Mouse (Mus musculus) erythroblast, adult 5-6 weeks (primary cell): Measurements from ENCODE around the gene Sh3bp4. TPM values are rescaled to one million over a fixed set of nuclear protein-coding genes. Genes with fewer than 3 reads are reported as not detected.

Source experiments
- ATAC-seq: replicated peaks from 2 replicates; pipeline ENCODE4 v1.8.0; 2016; ENCODE audit warnings: moderate number of reproducible peaks, mild to moderate bottlenecking, moderate TSS enrichment, inconsistent platforms; ENCODE audit not compliant: poor library complexity, low FRiP score, severe bottlenecking
- total RNA-seq, 2 experiments: library from RNA; stranded (forward) in 1 of 2; stranded (reverse) in 1 of 2; fragments of 150-400 nt in 1 of 2; fragments of 200-764, 138-1000 nt in 1 of 2; gene quantifications; 2 replicates each; pipeline versions ENCODE4 v1.2.3 to v1.2.4; 2015 to 2017; ENCODE audit warnings: low replicate concordance in 2 of 2

Sh3bp4 gene
- total RNA-seq, 2 experiments from 2014 or later: 0.51 TPM; not detected in 1

DNA sequence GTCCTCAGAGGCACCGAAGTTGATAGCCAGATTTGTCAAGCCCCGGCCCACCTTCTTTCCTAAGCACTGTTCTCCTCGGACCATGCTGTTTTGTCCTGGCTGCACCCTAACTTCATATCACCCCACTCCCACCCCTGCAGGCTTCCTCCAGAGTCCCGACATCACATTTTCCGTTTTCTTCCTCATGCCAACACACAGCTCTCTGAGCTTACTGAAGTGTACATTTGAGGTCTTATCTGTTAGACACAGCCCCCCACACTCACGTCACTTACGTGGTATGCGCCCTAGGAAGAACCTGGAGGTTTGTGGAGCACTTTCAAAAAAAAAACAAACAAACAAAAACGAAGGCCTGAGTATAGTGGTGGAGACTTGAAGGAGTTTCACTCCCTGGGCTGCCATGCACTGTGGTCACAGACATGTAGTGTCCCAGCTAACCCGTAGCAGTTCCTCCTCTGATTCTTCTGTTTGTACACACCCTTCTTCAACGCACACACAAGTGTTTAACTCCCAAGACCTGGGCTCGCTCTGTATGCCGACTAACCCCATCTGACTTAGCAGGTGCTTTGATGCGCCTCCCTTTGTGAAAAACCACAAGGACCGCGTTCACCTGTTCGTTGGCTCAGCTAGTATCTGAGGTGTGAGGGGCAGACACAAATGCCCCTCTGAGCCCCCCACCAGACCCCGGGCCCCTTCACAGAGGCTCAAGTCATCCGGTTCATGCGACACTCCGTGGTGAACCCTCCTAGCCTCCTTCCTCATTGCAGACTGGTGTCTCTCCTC, 19.8 kb downstream of the Sh3bp4 start:
- ATAC-seq: no peak

DNA sequence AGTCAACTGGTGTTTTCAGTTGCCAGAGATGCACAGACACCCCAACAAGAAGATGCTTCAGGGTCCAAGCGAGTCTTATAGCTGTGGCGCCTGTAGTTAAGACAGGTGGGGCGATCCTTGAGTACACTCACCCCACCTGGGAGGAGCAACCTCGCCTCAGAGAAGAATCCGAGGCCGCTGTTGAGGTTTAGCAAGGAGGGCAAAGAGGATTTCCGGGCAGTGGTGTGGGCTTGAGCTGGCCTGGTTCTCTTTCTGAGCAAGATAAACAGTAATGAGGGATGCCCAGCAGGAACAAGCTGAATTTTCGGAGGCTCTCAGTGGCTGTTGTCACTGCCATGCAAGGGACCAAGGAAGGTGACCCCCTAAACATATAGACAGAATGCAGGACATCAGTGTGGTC, 20.5 kb downstream of the Sh3bp4 start:
- ATAC-seq: no peak

DNA sequence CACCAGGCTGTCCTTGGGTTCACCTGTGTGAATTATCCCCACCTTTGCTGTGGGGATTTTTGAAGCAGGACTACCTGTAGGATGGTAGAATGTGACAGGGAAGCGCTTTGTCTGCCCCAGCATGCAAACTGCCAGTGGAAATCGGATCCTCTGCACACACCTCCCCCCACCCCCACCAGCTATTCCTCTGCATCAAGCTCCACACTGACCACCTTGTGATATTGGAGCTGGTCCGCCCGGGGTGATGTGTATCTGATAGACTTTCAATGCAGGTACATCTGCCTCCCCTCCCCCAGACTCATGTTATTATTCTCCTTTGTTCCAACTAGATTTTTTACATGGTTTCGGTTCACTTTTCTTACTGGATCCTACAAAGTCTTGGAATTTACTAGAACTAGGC, 21.8 kb downstream of the Sh3bp4 start:
- no peak for ATAC-seq

DNA sequence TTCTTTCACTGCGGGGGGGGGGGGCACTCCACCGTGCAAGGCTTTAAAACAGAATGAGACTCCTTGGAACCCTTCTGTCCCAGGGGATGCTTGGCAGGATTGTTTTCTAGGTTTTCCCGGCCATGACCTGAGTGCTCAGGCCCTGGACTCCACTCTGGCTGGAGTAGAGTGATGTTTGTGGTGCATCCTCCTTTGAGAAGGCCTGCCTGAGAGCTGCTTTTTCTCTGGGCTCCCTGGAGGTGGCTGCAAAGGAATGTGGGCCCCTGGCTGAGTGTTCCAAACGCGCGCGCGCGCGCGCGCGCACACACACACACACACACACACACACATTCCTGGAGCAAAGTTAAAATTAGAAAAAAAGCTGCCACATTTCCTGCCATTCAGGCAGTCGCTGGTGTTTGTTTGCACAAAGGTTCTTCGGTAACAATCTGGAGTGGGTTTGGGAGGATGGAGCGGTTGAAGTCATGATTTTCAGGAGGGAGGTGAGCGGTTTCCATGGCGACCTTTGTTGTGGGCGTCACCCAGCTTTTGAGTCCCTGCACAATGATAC, 22.3 kb downstream of the Sh3bp4 start:
- no peak for ATAC-seq

- no peak for ATAC-seq
Measured at GRCm38 (mm10) chr1:89093696-89094095, 23.5 kb downstream of the Sh3bp4 start.

DNA sequence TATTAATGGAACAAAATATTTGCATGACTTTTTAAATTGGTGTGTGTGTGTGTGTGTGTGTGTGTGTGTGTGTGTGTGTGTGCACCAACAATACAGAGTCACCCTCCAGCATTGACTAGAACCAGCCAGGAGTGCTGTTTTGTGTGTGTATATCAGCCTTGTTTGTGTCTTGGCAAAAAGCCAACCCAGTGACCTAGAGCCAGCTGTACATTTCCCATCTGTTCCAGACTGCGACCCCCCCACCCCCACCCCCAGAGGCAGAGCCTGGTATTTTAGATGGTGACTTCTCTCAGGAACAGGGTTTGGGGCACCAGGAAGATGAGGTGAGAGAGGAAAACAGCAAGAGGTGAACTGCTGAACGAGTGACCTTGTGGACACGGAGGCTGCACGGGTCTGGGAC, 24.2 kb downstream of the Sh3bp4 start:
- ATAC-seq: no peak

- no peak for ATAC-seq
Measured at GRCm38 (mm10) chr1:89095642-89096424, 25.6 kb downstream of the Sh3bp4 start.

DNA sequence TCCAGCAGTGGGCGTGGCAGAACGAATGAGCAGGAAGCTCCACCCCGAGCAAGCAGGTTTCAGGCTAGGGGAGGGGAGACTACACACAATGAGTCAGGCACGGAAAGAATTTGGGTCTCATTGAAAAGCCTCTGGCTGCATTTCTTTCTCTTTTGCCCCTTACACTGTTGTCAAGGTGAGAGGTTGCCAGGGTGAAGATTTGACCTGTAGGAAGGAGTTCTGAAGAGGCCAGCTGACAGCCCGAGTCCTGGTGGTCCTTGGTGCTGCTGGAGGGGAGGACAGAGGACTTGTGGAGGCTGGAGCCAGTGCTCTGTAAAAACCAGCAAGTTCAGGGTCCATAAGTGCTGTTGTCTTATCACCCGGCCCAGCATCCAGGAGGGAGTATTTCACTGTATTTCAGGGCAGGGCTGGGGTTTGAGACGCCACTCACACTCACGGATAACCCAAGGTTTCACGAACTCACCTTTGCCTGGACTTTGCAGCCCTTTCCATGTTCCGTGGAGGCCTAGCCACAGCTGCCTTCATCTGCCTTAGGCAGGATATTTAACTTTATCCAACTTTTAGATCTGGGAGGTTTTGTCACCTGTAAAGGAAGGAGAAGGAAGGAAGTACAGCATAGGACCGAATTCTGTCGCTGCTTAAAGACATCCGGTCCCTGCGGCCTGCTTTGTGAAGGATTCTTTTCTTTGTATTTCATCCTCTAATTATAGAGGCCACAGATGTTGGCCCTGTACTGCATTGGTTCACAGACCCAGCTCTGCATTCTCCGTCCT, 32.2 kb downstream of the Sh3bp4 start:
- ATAC-seq: no peak

DNA sequence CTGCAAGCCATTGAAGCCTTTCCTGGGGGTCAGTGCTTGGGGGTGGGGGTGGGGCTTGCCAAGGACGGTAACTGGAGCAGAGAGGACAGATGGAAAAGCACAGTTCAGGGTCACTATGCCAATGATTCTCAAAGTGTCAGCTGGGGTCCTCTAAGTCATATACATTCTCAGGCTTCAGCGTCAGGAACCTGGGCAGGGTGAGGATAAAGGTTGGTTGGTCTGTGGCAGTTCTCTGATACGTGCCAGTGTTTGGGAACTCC, 32.7 kb downstream of the Sh3bp4 start:
- ATAC-seq: no peak

DNA sequence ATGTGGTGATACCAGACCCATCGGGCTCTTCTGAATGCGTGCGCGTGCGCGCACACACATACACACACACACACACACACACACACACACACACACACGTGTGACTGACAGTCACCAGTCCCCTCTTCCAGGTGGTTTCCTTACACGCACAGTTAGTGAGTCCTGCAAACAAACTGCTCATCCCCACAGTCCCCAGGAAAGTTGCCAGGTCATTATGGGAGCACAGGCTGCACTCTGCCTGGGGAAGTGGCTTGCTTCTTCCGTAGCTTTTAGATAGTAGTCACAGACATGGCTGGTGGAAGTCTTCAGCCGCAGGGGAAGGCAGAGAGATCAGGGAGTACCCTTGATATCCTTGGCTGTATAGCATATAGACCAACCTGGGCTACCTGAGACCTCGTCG, 33.3 kb downstream of the Sh3bp4 start:
- no peak for ATAC-seq

- no peak for ATAC-seq
Measured at GRCm38 (mm10) chr1:89104066-89104765, 34.0 kb downstream of the Sh3bp4 start.

DNA sequence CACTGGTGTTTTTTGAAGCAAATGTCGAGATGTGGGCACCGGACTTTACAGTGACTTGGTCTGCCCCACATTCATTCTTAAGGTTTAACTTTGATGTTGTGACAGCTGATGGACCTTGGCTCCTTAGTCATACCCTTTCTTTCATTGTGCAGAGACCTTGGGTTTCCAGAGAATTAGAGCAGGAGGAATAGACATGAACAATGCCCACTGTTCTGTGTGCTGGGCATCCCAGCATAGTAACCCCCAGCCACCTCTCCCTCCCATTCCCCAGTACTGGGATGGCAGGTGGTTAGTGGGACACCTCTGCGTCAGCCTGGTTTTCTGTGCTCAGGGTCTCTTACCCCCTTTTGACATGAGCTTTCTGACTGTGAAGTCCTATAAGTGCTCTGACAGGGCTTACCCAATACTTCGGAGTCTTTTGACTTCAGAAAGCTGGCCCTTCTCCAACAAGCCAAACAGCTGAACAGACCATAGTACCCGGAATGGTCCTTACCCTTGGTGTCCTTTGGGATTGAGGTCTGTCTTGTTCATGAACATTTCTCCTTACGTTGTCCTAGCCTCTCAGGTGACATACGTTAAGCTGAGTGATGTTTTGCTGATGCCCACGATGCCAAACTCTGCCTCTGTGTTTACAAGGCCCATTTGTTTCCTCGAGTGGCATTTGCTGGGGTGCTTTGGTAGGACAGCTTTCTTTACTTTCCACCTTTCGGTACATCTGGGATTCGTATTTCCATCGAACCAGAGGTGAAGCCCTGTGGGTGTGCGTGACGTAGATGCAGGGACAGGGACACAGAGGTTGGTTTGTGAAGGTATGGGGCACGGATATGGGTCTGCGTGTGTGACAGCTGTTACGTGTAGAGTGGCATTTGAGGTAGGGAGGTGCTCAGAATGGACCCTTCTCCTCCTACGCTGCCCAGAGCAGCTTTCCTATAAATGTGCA, 35.9 kb downstream of the Sh3bp4 start:
- no peak for ATAC-seq

- no peak for ATAC-seq
Measured at GRCm38 (mm10) chr1:89107466-89107865, 37.3 kb downstream of the Sh3bp4 start.

- no peak for ATAC-seq
Measured at GRCm38 (mm10) chr1:89108340-89108896, 38.2 kb downstream of the Sh3bp4 start.

DNA sequence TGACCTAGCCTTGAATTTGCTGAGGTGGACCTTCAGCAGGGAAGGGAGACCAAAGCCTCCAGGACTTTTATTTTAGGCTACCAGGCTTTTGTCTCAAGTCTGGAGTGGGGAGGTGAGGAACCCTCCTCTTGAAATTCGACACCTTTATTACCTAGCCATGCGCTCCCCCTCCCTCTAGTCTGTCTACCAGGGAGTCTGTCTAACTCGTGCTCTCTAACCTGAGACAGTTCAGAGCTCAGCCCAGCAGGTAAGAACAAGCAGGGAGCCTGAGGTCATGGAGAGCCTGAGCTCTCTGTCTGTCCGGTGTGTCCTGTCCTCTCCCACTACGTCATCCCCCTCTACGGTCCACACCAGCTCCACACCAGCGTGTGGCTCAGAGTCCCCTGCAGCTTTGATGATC, 39.6 kb downstream of the Sh3bp4 start:
- no peak for ATAC-seq

GRCm38 (mm10) chr1:89110767-89111534, 40.7 kb downstream of the Sh3bp4 start:
- no peak for ATAC-seq

DNA sequence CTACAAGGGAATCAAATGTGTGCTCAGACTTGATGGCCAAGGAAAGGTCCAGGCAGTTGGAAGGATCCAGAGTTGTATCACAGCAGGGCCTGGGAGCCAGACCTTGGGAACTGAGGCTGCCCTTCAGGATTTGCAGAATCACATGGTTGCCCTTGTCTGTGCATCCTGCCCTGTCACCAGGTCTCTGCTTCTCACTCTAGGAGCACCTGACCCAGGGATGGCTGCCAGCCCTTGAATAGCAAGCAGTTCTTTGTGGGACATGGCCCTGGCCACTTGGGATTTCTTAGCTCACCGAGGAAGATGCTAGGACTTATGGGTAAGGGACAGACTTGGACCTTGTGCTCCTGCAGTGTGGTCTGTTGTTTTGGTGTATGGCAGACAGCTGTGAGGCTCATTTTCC, 42.3 kb downstream of the Sh3bp4 start:
- ATAC-seq: no peak

DNA sequence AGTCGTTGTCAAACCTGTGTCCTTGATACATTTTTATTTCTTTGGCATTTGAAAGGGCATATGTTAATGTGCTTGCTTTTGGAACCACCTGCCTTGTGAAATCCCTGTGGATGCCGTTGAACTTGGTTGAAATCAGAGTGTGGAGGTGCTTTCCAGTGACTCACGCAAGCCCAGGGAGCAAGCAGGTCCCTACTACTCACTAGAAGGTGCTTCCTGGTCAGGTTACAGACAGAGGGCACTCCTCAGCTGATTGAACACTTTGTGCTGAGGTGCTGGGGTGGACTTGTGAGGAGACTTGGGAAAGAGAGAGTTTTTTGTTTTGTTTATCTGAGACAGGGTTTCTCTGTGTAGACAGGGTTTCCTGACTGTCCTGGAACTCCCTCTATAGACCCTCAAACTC, 43.5 kb downstream of the Sh3bp4 start:
- ATAC-seq: no peak
